Comparison of ENCODE assay signal across 25 mouse cellular contexts in the genomic region with DNA sequence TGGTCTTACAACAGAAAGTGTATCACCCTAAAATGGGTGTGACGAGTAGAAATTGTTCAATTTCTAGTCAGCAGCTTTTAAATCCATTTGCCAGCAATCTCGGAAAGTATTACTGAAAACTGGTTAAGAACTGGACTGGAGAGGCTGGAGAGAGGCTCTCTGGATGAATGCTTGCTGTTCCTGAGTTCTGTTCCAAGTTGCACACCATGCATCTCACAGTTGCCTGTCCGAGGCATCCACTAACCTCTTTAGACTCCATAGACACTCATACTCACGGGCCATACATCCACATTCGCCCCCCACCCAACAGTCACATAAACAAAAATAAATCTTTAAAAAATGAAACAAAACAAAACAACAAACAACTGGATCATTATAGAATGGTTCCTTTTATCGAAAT. TPM values are rescaled to one million over a fixed set of nuclear protein-coding genes. Genes with fewer than 3 reads are reported as not detected.
DNase-seq lines count a peak whose midpoint lies in the region; ATAC-seq and TF ChIP-seq lines count a peak whose summit lies in the region.
"Had no signal": no experiment of that assay in that cellular context is flagged by ENCODE, and none has a peak within 500 bp of the region (broad histone marks: within the 10 kb centered on the region; RNA-seq: fewer than 3 reads in every experiment).

No protein-coding gene starts in this region.

- no peaks in the 10 kb centered on the region for H3K9me3 ChIP-seq in neural tube, embryonic 13.5 days
- no peaks in the 10 kb centered on the region for H3K9me3 ChIP-seq in hindbrain, postnatal 0 days (ENCODE audit: low read length)
- no peaks in the 10 kb centered on the region for H3K9me3 ChIP-seq in neural tube, embryonic 15.5 days (replicated peaks)
- H3K9me3 ChIP-seq: heart, embryonic 10.5 days; liver, embryonic 13.5 days; neural tube, embryonic 12.5 days; stomach, embryonic 15.5 days had no signal

- no peak for ATAC-seq in neural tube, embryonic 13.5 days (ENCODE audit: low read depth)
- ATAC-seq in hindbrain, postnatal 0 days = no peak
- no peak for ATAC-seq in neural tube, embryonic 15.5 days (ENCODE audit: low FRiP score)
- ATAC-seq: forebrain, embryonic 16.5 days; intestine, postnatal 0 days had no signal

- peak; percentile 48 to 60 for DNase-seq in cerebellum, postnatal 10 days
- DNase-seq in cerebellum, adult 11 months = no peak
- no peak for DNase-seq in neural tube, embryonic 10.5 days (ENCODE audit: extremely low spot score, low spot score)
- DNase-seq in hindbrain, postnatal 0 days (ENCODE audit: low spot score) = peak; percentile 36
- no peak for DNase-seq in layer of hippocampus, adult 9-10 months (ENCODE audit: low spot score)
- no peak for DNase-seq in right cerebral cortex, postnatal 10 days (ENCODE audit: low spot score in 2 of 2)
- DNase-seq: adrenal gland, postnatal 36 days; gastrocnemius, postnatal 10 days; kidney, postnatal 25 days; layer of hippocampus, postnatal 36 days; liver, embryonic 13.5 days; lung, adult 2 months; lung, postnatal 14 days; right cerebral cortex, adult 18-20 months; thymus, adult 2 months had no signal

- H3K4me3 ChIP-seq in neural tube, embryonic 13.5 days = no peak overlapping the region
- no peak overlapping the region for H3K4me3 ChIP-seq in hindbrain, postnatal 0 days (ENCODE audit: low read length)
- no peak overlapping the region for H3K4me3 ChIP-seq in neural tube, embryonic 15.5 days (replicated peaks)
- H3K4me3 ChIP-seq: heart, embryonic 10.5 days; layer of hippocampus, adult 2 months; liver, embryonic 13.5 days; neural tube, embryonic 12.5 days; stomach, embryonic 15.5 days had no signal

- H3K36me3 ChIP-seq in neural tube, embryonic 13.5 days = 0 out of 2 replicates have a peak, but pooled peaks cover 4% of the 10 kb centered on the region
- no peaks in the 10 kb centered on the region for H3K36me3 ChIP-seq in hindbrain, postnatal 0 days (ENCODE audit: insufficient read depth, low read length)
- H3K36me3 ChIP-seq in neural tube, embryonic 15.5 days = no peaks in the 10 kb centered on the region
- H3K36me3 ChIP-seq: heart, embryonic 10.5 days; liver, embryonic 13.5 days; neural tube, embryonic 12.5 days; stomach, embryonic 15.5 days had no signal

- H3K27ac ChIP-seq in neural tube, embryonic 13.5 days (replicated peaks) = peak overlapping the region; percentile 63
- H3K27ac ChIP-seq in hindbrain, postnatal 0 days = peak overlapping the region; percentile 73; the same call in 1 of the 2 replicates
- H3K27ac ChIP-seq in neural tube, embryonic 15.5 days (replicated peaks) = peak overlapping the region; percentile 56
- H3K27ac ChIP-seq: heart, embryonic 10.5 days; layer of hippocampus, adult 2 months; liver, embryonic 13.5 days; neural tube, embryonic 12.5 days; stomach, embryonic 15.5 days had no signal

- WGBS in neural tube, embryonic 13.5 days = 70% methylated on average over 6 of the region's 6 CpGs
- WGBS in hindbrain, postnatal 0 days = 64% methylated on average over 6 of the region's 6 CpGs
- 73% methylated on average over 6 of the region's 6 CpGs for WGBS in neural tube, embryonic 15.5 days

- peaks cover 40% of the 10 kb centered on the region for H3K4me1 ChIP-seq in neural tube, embryonic 13.5 days (replicated peaks)
- H3K4me1 ChIP-seq in hindbrain, postnatal 0 days (ENCODE audit: insufficient read depth, low read length) = no peaks in the 10 kb centered on the region
- H3K4me1 ChIP-seq in neural tube, embryonic 15.5 days = peaks cover 22% of the 10 kb centered on the region
- H3K4me1 ChIP-seq: stomach, embryonic 15.5 days had no signal

- H3K27me3 ChIP-seq in neural tube, embryonic 13.5 days = peaks cover 12% of the 10 kb centered on the region
- H3K27me3 ChIP-seq in hindbrain, postnatal 0 days (ENCODE audit: insufficient read depth, low read length) = no peaks in the 10 kb centered on the region
- no peaks in the 10 kb centered on the region for H3K27me3 ChIP-seq in neural tube, embryonic 15.5 days (replicated peaks)

- H3K9ac ChIP-seq in neural tube, embryonic 13.5 days = no peak overlapping the region
- H3K9ac ChIP-seq in hindbrain, postnatal 0 days (replicated peaks; ENCODE audit: low read length) = no peak overlapping the region
- no peak overlapping the region for H3K9ac ChIP-seq in neural tube, embryonic 15.5 days (replicated peaks)
- H3K9ac ChIP-seq: liver, embryonic 13.5 days; neural tube, embryonic 12.5 days; stomach, embryonic 15.5 days had no signal

- no peak overlapping the region for H3K4me2 ChIP-seq in neural tube, embryonic 13.5 days
- H3K4me2 ChIP-seq in hindbrain, postnatal 0 days (ENCODE audit: low read depth, low read length) = peak overlapping the region; percentile 38
- H3K4me2 ChIP-seq in neural tube, embryonic 15.5 days = no peak overlapping the region
- H3K4me2 ChIP-seq: liver, embryonic 13.5 days; neural tube, embryonic 12.5 days; stomach, embryonic 15.5 days had no signal

- no peak for TF ChIP-seq CTCF in hindbrain, postnatal 0 days (IDR thresholded peaks at IDR 0.05; ENCODE audit: low read depth)

RNA-seq across cellular contexts. Expression of gene Mab21l1, which starts 6.6 kb away (rescaled TPM):
- polyA plus RNA-seq in neural tube, embryonic 13.5 days (2015; fragmentation: Nextera tagmentation; extraction: Ambion mirVana) = 80.7 and 96.6 TPM in 2 replicates
- total RNA-seq in hindbrain, postnatal 0 days (2014; rRNA removed) = 132 and 137 TPM in 2 replicates
- polyA plus RNA-seq in hindbrain, postnatal 0 days (2015; fragmentation: Nextera tagmentation; extraction: Ambion mirVana) = 175 and 179 TPM in 2 replicates
- 67.4 and 85.1 TPM in 2 replicates for polyA plus RNA-seq in neural tube, embryonic 15.5 days (2015; fragmentation: Nextera tagmentation; extraction: Ambion mirVana)
- total RNA-seq: hematopoietic stem cell, adult 5-6 weeks; megakaryocyte, adult 5-6 weeks had no signal
- polyA plus RNA-seq: thymus, adult 2 months had no signal

Comparison
In these comparisons a context has a peak if more than half of its experiments do, and no peak if none do; other contexts are left out.
1. DNase-seq: peak in cerebellum, postnatal 10 days (2 of 2) and hindbrain, postnatal 0 days (single experiment); none in cerebellum, adult 11 months (single experiment), neural tube, embryonic 10.5 days (single experiment), layer of hippocampus, adult 9-10 months (single experiment) and right cerebral cortex, postnatal 10 days (0 of 2).
2. Peak in every context shown above with its lines, with median percentiles within 50 percentile points of each other: H3K27ac ChIP-seq.